Mouse (Mus musculus) liver, embryonic 14.5 days (tissue): ENCODE measurements at regions not wholly inside any gene's neighbourhood (a gene's known extent, or its start where the extent isn't known, plus 50 kb on each side); places are given as distances from the start of the nearest gene placed in this dataset.

Experiments used
- CTCF ChIP-seq: IDR thresholded peaks from 2 replicates; pipeline ENCODE4 v1.5.1; 2016; ENCODE audit warnings: antibody characterized with exemption, low read depth, control low read depth
- EP300 ChIP-seq: IDR thresholded peaks from 2 replicates; pipeline ENCODE4 v1.6.1; 2016; ENCODE audit warnings: antibody characterized with exemption, low read depth

- TF ChIP-seq EP300 (no peak), CTCF (no peak)
These were observed 197.8 kb downstream of the Tgfb2 start for GRCm38 (mm10) chr1:186507956-186508355.
